Mouse (Mus musculus): ENCODE data around the gene Gm10197.
"Not testable (repeated sequence)": the region's sequence is repeated elsewhere in the genome, so short reads cannot be mapped to it uniquely, and the experiment has no call there.

The Gm10197 gene

DNA sequence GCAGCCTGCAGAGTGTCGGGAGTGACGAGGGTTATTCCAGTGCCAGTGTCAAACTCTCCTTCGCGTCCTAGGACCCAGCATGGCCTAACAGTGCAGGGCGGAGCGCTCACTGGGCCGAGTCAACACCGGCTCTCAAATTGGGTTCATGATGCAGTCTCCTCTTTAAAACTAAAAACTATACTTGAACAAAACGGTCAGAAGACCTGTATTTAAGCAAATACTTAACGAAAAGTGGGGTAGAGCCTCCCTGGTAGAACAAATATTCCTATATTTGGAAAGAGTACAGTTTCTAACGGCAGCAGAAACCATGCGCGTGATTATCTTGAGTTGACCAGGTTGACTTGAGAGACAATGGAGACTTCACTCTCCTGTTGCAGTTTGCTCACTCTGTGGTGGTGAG, at the start of gene Gm10197:
Gm10197 (minus strand) TSS at position 101 of the 400 bp plus-strand sequence.
- no peak for DNase-seq (ENCODE audit: low spot score in 2 of 2)

GRCm38 (mm10) chr19:53420924-53421582, 49.5 kb upstream of the Gm10197 start:
- peak; percentile 69 to 72 for DNase-seq (ENCODE audit: low spot score in 2 of 2)

GRCm38 (mm10) chr19:53419834-53420233, 48.3 kb upstream of the Gm10197 start:
- peak; percentile 74 to 92 for DNase-seq (ENCODE audit: low spot score in 2 of 2)

DNA sequence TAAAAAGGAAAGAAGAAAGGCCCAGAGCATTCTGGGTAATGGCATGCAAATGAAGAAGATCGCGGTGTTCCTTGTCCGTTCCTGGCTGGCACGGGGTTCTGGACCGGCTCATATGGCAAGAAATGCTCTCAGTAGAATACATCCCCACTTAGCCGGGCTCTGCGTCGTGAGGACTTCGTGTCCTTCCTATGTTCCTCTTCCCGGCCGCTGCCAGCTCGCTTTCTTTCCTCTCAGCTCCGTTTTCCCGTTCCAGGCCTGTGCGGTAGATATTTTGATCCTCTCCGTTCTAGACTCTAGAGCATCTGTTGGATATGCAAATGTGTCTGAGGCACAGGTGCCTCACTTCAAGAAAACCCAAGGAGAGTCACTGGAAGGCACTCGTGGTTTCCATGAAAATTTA, 43.6 kb upstream of the Gm10197 start:
- no peak for DNase-seq (ENCODE audit: low spot score in 2 of 2)

DNA sequence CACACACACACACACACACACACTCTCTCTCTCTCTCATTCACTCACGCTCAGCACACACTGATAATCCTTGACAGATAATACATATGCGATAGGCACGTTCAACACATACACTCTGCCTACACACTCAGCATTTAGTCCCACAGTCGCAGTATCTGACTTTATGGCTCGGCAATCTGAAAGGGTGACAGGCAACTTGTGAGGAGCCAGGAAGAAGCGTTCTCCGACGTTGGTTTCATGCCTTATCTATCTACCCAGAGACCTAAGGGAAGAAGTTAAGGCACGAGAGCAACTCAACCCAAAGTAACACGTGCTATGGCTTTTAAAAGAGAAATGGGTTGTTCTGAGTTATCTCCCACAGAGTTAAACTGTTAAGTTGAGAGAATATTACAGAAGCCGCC, 43.1 kb upstream of the Gm10197 start:
- no peak for DNase-seq (ENCODE audit: low spot score in 2 of 2)

- DNase-seq (ENCODE audit: low spot score in 2 of 2) = no peak
Observed at GRCm38 (mm10) chr19:53413617-53414380, 42.2 kb upstream of the Gm10197 start.

DNA sequence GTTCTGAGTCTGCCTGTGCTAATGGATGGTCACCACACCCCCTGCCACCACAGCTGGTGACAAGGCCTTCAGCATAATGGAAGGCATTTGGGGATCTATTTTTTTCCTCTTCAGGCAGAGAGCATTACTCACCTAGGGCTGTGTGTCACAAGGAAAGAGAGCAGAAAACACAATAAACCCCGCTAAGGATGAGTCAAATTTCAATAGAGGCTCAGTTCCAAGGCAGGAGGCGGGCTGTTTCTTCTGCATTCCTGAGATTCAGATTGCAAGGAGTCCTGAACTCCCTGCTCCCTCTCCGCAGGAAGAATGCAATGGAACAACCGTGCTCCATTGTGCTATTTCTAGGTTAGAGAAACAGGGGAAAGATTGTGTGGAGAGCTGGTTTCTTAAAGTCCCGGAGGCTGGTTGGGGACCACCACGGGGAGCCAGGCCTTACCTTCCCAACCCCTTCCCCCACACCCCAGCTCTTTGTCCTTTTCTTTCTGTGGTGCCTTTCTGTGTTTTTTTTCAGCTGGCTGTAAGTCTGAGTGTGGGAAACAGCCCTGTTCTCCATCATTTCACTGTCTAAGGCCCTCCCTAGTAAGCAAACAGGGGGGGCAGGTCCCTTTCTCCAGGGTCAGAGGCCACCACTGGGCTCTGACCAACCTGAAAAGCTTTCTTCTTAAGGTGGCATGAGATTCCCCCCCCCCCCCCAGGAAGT, 40.7 kb upstream of the Gm10197 start:
- DNase-seq (ENCODE audit: low spot score in 2 of 2) = no peak

DNA sequence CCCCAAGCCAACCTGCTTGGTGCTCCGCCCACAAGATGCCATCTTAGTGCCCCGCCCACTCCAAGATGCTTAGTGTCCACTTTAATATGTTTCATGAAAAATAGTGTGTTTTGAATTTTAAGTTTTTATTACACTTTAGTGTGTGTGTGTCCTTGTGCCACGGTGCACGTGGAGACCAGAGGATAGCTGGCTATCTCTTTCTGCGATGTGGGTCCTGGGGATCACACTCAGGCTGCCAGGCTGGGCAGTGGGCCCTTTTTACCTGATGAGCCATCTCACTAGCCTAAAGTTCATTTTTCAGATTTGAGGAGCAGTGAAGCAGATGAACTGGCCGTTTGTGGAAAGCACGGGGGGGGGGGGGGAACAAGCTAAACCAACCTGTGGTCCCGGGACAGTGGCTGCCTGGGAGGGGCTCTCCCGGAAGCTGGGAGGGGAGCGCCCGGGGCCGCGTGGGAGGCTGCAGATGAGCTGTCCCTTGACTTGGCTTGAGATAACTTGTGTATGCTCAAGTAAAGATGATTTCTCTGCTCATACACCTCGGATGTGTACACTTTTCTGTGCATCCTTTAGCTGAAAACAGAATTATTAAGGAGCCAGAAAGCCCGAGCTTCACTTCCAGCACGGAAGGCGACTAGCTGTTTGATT, 38.2 kb upstream of the Gm10197 start:
- no peak for DNase-seq (ENCODE audit: low spot score in 2 of 2)

- no peak for DNase-seq (ENCODE audit: low spot score in 2 of 2)
Observed at GRCm38 (mm10) chr19:53408398-53408797, 36.8 kb upstream of the Gm10197 start.

GRCm38 (mm10) chr19:53407350-53407749, 35.8 kb upstream of the Gm10197 start:
- DNase-seq (ENCODE audit: low spot score in 2 of 2) = no peak

DNA sequence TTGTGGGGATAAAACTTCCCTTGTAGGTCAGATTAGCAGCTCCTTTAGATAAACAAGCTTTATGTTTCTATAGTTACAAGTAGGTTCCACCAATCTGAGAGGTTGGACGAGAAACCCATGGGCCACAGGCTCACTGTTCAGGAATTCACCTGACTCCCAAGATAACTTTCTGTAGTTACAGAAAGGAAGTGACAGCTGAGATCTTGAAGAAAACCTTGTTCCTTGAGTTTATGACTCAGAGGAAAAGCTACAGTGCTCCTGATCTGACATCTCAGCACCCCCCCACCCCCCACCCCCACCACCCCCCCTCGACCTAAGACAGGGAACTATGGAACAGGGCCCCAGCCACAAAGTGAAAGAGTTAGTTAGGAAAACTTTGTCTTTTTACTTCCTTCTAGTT, 34.2 kb upstream of the Gm10197 start:
- DNase-seq (ENCODE audit: low spot score in 2 of 2) = no peak

DNA sequence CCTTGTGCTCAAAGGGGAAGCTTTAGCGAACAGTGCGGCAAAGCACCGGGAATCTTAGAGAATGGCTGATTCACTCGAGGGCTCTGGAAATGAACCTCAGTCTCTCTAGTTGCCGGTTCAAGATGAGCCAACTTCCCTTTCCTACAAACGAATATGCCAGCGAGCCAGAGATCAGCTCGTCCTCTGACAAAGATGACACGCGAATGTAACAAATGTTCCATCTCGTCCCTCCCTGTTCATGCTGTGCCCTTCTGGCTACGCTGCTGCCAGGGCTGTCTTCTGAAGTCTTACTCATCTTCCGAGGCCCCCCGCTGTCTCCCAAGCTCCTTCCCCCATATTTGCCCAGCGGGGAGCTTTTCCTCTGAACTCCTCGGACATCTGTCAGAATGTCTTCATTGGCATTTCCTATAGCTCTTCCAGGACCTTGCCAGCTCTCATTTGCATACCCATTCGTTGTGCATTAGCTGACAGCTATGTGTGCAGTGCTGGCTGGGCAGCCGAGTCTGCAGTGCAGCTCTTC, 33.3 kb upstream of the Gm10197 start:
- DNase-seq (ENCODE audit: low spot score in 2 of 2) = no peak

DNA sequence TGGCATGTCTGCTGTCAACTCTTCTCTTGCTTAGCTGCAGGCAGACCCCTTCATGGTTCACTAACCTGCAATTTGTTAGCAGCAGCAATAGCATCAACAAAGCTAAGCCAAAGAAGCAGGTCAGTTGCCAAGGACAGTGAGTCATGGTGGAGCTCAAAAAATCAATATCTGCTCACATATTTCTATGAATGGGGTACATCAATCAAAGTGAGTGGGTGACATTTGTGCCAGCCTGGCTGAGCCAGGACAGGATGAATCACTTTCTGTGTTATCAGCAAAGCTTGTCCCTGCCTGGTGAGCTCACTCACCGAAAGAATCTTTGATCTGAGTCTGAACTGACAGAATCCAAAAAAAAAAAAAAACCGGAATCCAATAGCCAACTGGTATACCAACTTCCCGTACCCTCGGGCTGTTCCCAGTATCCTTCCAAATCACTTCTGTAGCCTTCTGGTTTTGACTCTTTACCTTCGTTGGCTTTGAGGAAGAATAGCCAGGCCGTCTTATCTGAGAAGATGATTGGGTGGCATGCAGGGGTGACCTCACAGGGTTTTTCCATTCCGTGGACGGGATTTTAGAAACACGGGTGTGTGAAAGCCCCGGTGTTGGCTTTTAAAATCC, 32.8 kb upstream of the Gm10197 start:
- DNase-seq (ENCODE audit: low spot score in 2 of 2) = no peak

GRCm38 (mm10) chr19:53402741-53403432, 31.3 kb upstream of the Gm10197 start:
- DNase-seq (ENCODE audit: low spot score in 2 of 2) = no peak

GRCm38 (mm10) chr19:53400332-53401110, 29.0 kb upstream of the Gm10197 start:
- DNase-seq (ENCODE audit: low spot score in 2 of 2) = no peak

DNA sequence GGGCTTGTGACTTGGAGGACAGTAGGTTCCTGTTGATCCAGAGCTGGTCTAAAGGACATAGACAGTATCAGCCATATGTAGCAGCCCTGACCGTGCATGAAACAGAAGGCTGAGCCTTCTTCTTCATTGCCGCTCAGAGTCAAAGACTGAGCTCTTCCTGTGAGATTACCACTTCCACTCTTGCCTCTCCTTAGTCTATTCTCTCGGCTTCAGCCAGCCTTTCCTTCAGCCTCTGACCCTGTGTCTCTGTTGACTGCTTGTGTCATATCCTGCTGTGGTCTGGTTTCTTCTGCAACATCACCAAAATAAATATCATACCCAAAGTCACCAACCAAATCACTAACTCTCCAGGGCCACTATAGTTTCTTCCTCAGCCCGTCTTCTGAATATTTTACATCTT, 27.6 kb upstream of the Gm10197 start:
- DNase-seq (ENCODE audit: low spot score in 2 of 2) = no peak

DNA sequence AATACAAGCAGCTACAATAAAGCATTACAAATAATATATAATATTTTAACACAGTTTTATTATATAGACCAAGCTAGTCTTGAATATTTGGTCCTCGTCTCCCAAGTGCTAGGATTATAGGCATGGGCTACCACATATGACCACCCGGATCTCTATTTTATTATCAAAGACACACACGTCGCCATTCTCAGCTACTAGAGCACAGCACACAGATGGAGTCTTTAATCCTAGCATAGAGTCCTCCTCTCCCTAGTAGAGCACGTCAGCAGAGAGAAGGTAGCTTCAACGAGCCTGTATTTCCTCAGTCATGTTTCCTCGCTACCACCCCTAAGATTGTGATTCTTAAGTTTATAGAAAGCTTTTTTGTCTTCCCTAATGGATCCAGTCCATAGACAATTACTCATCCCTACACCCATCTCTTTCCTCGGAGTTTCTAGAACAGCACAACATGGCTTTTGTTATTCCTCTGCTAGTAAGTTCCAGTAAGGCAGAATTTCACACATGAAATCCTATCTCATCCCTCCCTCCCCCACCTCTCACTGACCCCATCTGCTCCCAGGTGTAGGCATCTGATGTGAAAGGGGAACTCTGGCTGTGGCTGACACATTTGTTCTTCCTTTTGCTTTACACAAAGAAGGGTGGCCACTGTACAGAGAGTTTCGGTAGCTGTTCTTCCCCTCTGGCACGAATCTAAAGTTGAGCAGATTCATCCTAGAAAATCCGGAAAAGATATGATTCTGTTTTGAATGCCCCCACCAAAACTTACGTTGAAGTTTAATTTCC, 26.1 kb upstream of the Gm10197 start:
- DNase-seq (ENCODE audit: low spot score in 2 of 2) = no peak

DNA sequence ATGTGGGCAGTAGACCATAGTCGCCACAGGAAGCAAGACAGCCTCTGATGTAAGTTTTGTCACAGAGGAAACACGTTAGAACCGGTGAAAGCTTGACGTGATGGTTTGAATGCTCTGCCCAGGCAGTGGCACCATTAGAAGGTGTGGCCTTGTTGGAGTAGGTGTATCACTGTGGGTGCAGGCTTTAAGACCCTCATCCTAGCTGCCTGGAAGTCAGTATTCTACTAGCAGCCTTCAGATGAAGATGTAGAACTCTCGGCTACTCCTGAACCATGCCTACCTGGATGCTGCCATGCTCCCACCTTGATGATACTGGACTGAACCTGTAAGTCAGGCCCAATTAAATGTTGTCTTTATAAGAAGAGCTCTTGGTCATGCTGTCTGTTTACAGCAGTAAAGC, 24.2 kb upstream of the Gm10197 start:
- DNase-seq (ENCODE audit: low spot score in 2 of 2) = not testable (repeated sequence)

- not testable (repeated sequence) for DNase-seq (ENCODE audit: low spot score in 2 of 2)
Observed at GRCm38 (mm10) chr19:53394956-53395355, 23.4 kb upstream of the Gm10197 start.
